Mouse (Mus musculus) CD4-positive, CD25-positive, alpha-beta regulatory T cell, adult 4 months (primary cell): ENCODE measurements around the gene Mpi. TPM values are rescaled to one million over a fixed set of nuclear protein-coding genes. Genes with fewer than 3 reads are reported as not detected.

Experiments used
- ATAC-seq: one replicate; pipeline ENCODE4 v1.8.0; 2017
- polyA plus RNA-seq, 2 experiments: library from polyadenylated mRNA; unstranded; fragments of 100-300 nt; shearing (Covaris generic); gene quantifications; one replicate each; pipeline ENCODE4 v1.2.1; 2017

Mpi gene
- polyA plus RNA-seq, 2 experiments from 2014 or later: 15.7 to 17.9 TPM

GRCm38 (mm10) chr9:57522114-57522860 lies 30.3 kb downstream of the Mpi start:
- ATAC-seq: no peak

GRCm38 (mm10) chr9:57521056-57521911 lies 31.3 kb downstream of the Mpi start, which contains the start of gene Cox5a:
Cox5a (plus strand) TSS chr9:57521274.
- peak; percentile 90 for ATAC-seq

- ATAC-seq: peak; percentile 18
Observed at GRCm38 (mm10) chr9:57520375-57521055, 32.0 kb downstream of the Mpi start.

- ATAC-seq: peak; percentile 56
Observed at GRCm38 (mm10) chr9:57517113-57517512, 35.5 kb downstream of the Mpi start.

- ATAC-seq: no peak
Observed at GRCm38 (mm10) chr9:57510577-57510976, 42.0 kb downstream of the Mpi start.

- no peak for ATAC-seq
Observed at GRCm38 (mm10) chr9:57505700-57506099, 46.9 kb downstream of the Mpi start.

GRCm38 (mm10) chr9:57504891-57505290 lies 47.7 kb downstream of the Mpi start:
- no peak for ATAC-seq

GRCm38 (mm10) chr9:57504381-57504700 lies 48.2 kb downstream of the Mpi start:
- ATAC-seq: peak; percentile 32

GRCm38 (mm10) chr9:57503622-57504380 lies 48.8 kb downstream of the Mpi start, which contains the start of gene Rpp25:
Rpp25 (plus strand) TSS chr9:57504026.
- ATAC-seq: no peak

- no peak for ATAC-seq
Observed at GRCm38 (mm10) chr9:57502911-57503621, 49.5 kb downstream of the Mpi start.

GRCm38 (mm10) chr9:57501861-57502260 lies 50.7 kb downstream of the Mpi start:
- no peak for ATAC-seq

GRCm38 (mm10) chr9:57501452-57501851 lies 51.1 kb downstream of the Mpi start:
- no peak for ATAC-seq

- no peak for ATAC-seq
Observed at GRCm38 (mm10) chr9:57498536-57498935, 54.0 kb downstream of the Mpi start.

- no peak for ATAC-seq
Observed at GRCm38 (mm10) chr9:57497236-57497635, 55.3 kb downstream of the Mpi start.

GRCm38 (mm10) chr9:57494970-57495369 lies 57.6 kb downstream of the Mpi start:
- ATAC-seq: no peak

Other genes starting within 250 kb of the Mpi start
- gene Ppcdc, start 112.6 kb downstream of the Mpi start, polyA plus RNA-seq: 100 to 1,000 TPM; 157 to 228 TPM
- gene Scamp5, start 84.7 kb downstream of the Mpi start, polyA plus RNA-seq: under 1 TPM in 1 of 2 experiments, not detected in 1; 0.26 TPM
- not detected for gene Rpp25, start 48.7 kb downstream of the Mpi start, polyA plus RNA-seq
- 100 to 1,000 TPM; 197 to 242 TPM for gene Cox5a, start 31.5 kb downstream of the Mpi start, polyA plus RNA-seq
- 10 to 100 TPM; 22.2 to 29.8 TPM for gene Fam219b, start 15.2 kb downstream of the Mpi start, polyA plus RNA-seq
- gene Scamp2, start 8.2 kb upstream of the Mpi start, polyA plus RNA-seq: 100 to 1,000 TPM in 1 of 2 experiments, 10 to 100 TPM in 1; 92.6 to 119 TPM
- gene Ulk3, start 36.7 kb upstream of the Mpi start, polyA plus RNA-seq: 10 to 100 TPM; 27.0 to 48.2 TPM
- not detected for gene Cplx3, start 53.5 kb upstream of the Mpi start, polyA plus RNA-seq
- 1 to 10 TPM in 1 of 2 experiments, under 1 TPM in 1; 0.79 to 1.4 TPM for gene Lman1l, start 68.0 kb upstream of the Mpi start, polyA plus RNA-seq
- gene Csk, start 100.9 kb upstream of the Mpi start, polyA plus RNA-seq: 100 to 1,000 TPM; 110 to 150 TPM
- gene Cyp1a2, start 130.9 kb upstream of the Mpi start, polyA plus RNA-seq: not detected
- not detected for gene Cyp1a1, start 135.2 kb upstream of the Mpi start, polyA plus RNA-seq
- 10 to 100 TPM; 30.2 to 30.5 TPM for gene Edc3, start 155.8 kb upstream of the Mpi start, polyA plus RNA-seq
- gene Clk3, start 213.1 kb upstream of the Mpi start, polyA plus RNA-seq: 100 to 1,000 TPM in 1 of 2 experiments, 10 to 100 TPM in 1; 95.0 to 107 TPM